Mouse (Mus musculus) intestine, embryonic 16.5 days (tissue): ENCODE data around the gene Med13l. TPM values are rescaled to one million over a fixed set of nuclear protein-coding genes. Genes with fewer than 3 reads are reported as not detected.
"Not testable (repeated sequence)": the region's sequence is repeated elsewhere in the genome, so short reads cannot be mapped to it uniquely, and the experiment has no call there.

Experiments used
- ATAC-seq: fragments of 200-750 bp; cut with Nextera tagmentation; 2 replicates; pipeline ENCODE4 v1.8.0; 2017; ENCODE audit warnings: moderate TSS enrichment, moderate library complexity
- H3K27ac ChIP-seq: fragments of 300-500 bp; sonication (generic); 2 replicates; pipeline ENCODE4 v1.5.1; 2014; ENCODE audit warnings: mild to moderate bottlenecking, low read length
- H3K27me3 ChIP-seq: fragments of 300-500 bp; sonication (generic); replicated peaks from 2 replicates; pipeline ENCODE4 v1.6.1; 2014; ENCODE audit warnings: low read length, control low read depth, mixed read lengths; ENCODE audit not compliant: control insufficient read depth, insufficient read depth
- H3K36me3 ChIP-seq: fragments of 300-500 bp; sonication (generic); 2 replicates; pipeline ENCODE4 v1.6.1; 2014; ENCODE audit warnings: low read length, control low read depth; ENCODE audit not compliant: control insufficient read depth, insufficient read depth
- H3K4me1 ChIP-seq: fragments of 300-500 bp; sonication (generic); 2 replicates; pipeline ENCODE4 v1.6.1; 2014; ENCODE audit warnings: low read length, control low read depth, mixed read lengths; ENCODE audit not compliant: control insufficient read depth, insufficient read depth
- H3K4me2 ChIP-seq: fragments of 300-500 bp; sonication (generic); 2 replicates; pipeline ENCODE4 v1.6.1; 2014; ENCODE audit warnings: low read depth, low read length, control low read depth
- H3K4me3 ChIP-seq: fragments of 300-500 bp; sonication (generic); 2 replicates; pipeline ENCODE4 v1.5.1; 2014; ENCODE audit warnings: mild to moderate bottlenecking, low read length
- H3K9ac ChIP-seq: fragments of 300-500 bp; sonication (generic); 2 replicates; pipeline ENCODE4 v1.6.1; 2014; ENCODE audit warnings: low read depth, low read length
- H3K9me3 ChIP-seq: fragments of 300-500 bp; sonication (generic); 2 replicates; pipeline ENCODE4 v1.6.1; 2016; ENCODE audit warnings: low read length, control low read depth; ENCODE audit not compliant: control insufficient read depth
- WGBS: fragments of 180-500 bp; shearing (Covaris S2); extraction: QIAGEN DNeasy Blood & Tissue Kit; methylation state at CpG from one replicate; pipeline ENCODE4 v1.1.7; 2014; 5-methylcytosine and 5-hydroxymethylcytosine counted together
- polyA plus RNA-seq: library from polyadenylated mRNA; unstranded; fragments of >200 nt; fragmentation: Nextera tagmentation; extraction: Ambion mirVana; gene quantifications from 2 replicates; pipeline ENCODE4 v1.2.1, GENCODE M21; 2015

Gene Med13l
- polyA plus RNA-seq, 1 experiment from 2014 or later = 6.4 TPM

DNA sequence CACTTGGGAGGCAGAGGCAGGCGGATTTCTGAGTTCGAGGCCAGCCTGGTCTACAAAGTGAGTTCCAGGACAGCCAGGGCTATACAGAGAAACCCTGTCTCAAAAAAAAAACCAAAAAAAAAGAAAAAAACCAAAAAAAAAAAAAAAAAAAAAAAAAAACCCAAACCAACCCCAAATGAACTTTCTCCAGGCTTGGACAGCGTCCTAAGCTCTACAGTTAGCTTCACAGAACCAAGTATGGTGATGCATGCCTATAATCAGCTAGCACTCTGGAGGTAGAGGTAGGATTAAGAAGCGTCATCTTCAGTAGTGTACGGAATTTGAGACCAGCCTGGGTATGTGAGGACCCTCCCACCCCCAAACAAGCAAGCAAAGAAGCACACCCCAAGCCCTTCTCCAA lies 92.6 kb downstream of the Med13l start:
- not testable (repeated sequence) for H3K9me3 ChIP-seq, H3K36me3 ChIP-seq, H3K27me3 ChIP-seq, H3K4me3 ChIP-seq, H3K4me2 ChIP-seq, H3K9ac ChIP-seq, H3K27ac ChIP-seq, ATAC-seq
- H3K4me1 ChIP-seq = peaks cover 31% of the 10 kb centered on the region
- WGBS = 92% methylated on average over 5 of the region's 5 CpGs

- Histone ChIP-seq H3K27ac (no peak overlapping the region), H3K4me3 (no peak overlapping the region), H3K4me1 (peaks cover 35% of the 10 kb centered on the region), H3K27me3 (no peaks in the 10 kb centered on the region), H3K4me2 (no peak overlapping the region), H3K36me3 (no peaks in the 10 kb centered on the region), H3K9me3 (no peaks in the 10 kb centered on the region), H3K9ac (no peak overlapping the region)
- ATAC-seq = no peak
- 79% methylated on average over 11 of the region's 11 CpGs for WGBS
These were observed 94.1 kb downstream of the Med13l start for GRCm38 (mm10) chr5:118654599-118654998.

DNA sequence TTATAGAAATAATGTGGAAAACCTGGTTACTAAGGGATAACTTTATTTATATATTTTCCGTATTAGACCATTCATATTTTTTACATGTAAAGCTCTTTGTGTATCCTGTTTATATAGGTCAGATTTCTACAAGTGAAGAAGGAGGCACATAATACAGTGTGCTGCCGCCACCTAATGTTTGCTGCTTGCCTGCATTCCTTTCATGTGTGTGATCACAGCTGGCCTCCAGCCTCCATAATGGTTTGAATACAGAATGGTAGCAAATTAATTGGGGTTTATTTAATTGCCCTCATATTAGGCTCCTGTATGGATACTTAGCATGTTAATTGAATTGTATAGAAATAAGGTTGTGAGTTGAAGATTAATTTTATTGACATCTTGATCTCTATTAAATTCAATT lies 94.5 kb downstream of the Med13l start:
- H3K36me3 ChIP-seq = no peaks in the 10 kb centered on the region
- H3K9me3 ChIP-seq = no peaks in the 10 kb centered on the region
- no peak overlapping the region for H3K4me3 ChIP-seq
- ATAC-seq = no peak
- 36% methylated on average over 2 of the region's 2 CpGs for WGBS
- no peaks in the 10 kb centered on the region for H3K27me3 ChIP-seq
- H3K4me1 ChIP-seq = peaks cover 35% of the 10 kb centered on the region
- no peak overlapping the region for H3K9ac ChIP-seq
- no peak overlapping the region for H3K27ac ChIP-seq
- H3K4me2 ChIP-seq = no peak overlapping the region

DNA sequence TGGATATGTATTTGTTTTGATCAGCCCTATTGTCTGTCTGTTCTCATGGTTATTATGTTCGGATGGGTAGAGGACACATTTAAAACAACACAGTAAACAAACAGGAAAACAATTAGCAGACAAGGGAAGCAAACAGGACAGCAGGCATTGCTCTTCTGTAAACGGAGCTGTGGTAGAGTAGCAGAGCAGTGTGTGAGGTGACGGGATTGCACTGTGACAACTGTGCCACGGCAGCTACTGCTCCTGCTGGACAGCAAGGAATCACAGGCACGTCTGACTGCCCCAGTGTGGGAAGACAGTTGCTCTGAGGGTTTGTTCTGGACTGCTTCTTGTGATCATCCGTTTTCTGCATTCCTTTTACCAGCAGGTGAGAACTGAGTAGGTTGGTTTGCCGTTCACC lies 94.9 kb downstream of the Med13l start:
- WGBS = 54% methylated on average over 7 of the region's 7 CpGs

DNA sequence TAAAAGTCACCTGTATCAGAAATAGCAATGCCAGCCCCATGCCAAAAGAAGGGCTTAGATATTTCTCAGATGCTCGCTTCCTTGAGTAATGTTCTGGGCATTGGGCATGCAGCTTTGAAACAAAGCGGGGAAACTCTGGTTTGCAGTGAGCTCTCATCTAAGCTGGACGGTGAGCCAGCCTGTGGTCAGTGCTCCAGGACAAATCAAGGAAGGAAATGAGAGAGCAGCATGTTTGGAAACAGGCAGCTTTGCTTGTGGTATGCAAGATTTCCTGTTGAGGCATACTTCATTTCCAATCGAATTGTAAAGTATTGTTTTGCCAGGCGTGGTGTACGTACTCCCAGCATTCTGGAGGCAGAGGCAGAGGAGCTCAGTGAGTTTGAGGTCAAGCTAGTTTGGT lies 95.5 kb downstream of the Med13l start:
- Histone ChIP-seq H3K9me3 (no peaks in the 10 kb centered on the region), H3K4me1 (peaks cover 30% of the 10 kb centered on the region), H3K4me2 (no peak overlapping the region), H3K27me3 (no peaks in the 10 kb centered on the region), H3K27ac (no peak overlapping the region), H3K4me3 (no peak overlapping the region), H3K36me3 (no peaks in the 10 kb centered on the region), H3K9ac (no peak overlapping the region)
- no peak for ATAC-seq
- WGBS = 65% methylated on average over 6 of the region's 6 CpGs

More for the DNA sequence above, 94.9 kb downstream of the Med13l start:
- Histone ChIP-seq H3K4me3 (no peak overlapping the region), H3K4me1 (peaks cover 34% of the 10 kb centered on the region), H3K4me2 (no peak overlapping the region), H3K27me3 (no peaks in the 10 kb centered on the region), H3K36me3 (no peaks in the 10 kb centered on the region), H3K27ac (no peak overlapping the region), H3K9ac (no peak overlapping the region), H3K9me3 (no peaks in the 10 kb centered on the region)
- ATAC-seq = no peak

GRCm38 (mm10) chr5:118658256-118658837 lies 97.9 kb downstream of the Med13l start:
- Histone ChIP-seq H3K9ac (no peak overlapping the region), H3K9me3 (no peaks in the 10 kb centered on the region), H3K27ac (no peak overlapping the region), H3K36me3 (no peaks in the 10 kb centered on the region), H3K4me3 (no peak overlapping the region), H3K4me1 (peaks cover 28% of the 10 kb centered on the region), H3K4me2 (no peak overlapping the region), H3K27me3 (no peaks in the 10 kb centered on the region)
- 83% methylated on average over 7 of the region's 7 CpGs for WGBS
- ATAC-seq = no peak

- no peak overlapping the region for H3K4me2 ChIP-seq
- H3K4me1 ChIP-seq = peaks cover 32% of the 10 kb centered on the region
- no peak overlapping the region for H3K9ac ChIP-seq
- no peaks in the 10 kb centered on the region for H3K27me3 ChIP-seq
- no peak overlapping the region for H3K4me3 ChIP-seq
- WGBS = 70% methylated on average over 2 of the region's 2 CpGs
- no peaks in the 10 kb centered on the region for H3K9me3 ChIP-seq
- H3K27ac ChIP-seq = no peak overlapping the region
- ATAC-seq = peak; percentile 62
- H3K36me3 ChIP-seq = no peaks in the 10 kb centered on the region
These were observed 99.2 kb downstream of the Med13l start for GRCm38 (mm10) chr5:118659713-118660112.

GRCm38 (mm10) chr5:118661751-118662150 lies 101.3 kb downstream of the Med13l start:
- no peaks in the 10 kb centered on the region for H3K9me3 ChIP-seq
- no peaks in the 10 kb centered on the region for H3K27me3 ChIP-seq
- no peak overlapping the region for H3K9ac ChIP-seq
- H3K36me3 ChIP-seq = no peaks in the 10 kb centered on the region
- no peak for ATAC-seq
- H3K4me1 ChIP-seq = peaks cover 35% of the 10 kb centered on the region
- H3K27ac ChIP-seq = no peak overlapping the region
- WGBS = 80% methylated on average over 5 of the region's 5 CpGs
- no peak overlapping the region for H3K4me2 ChIP-seq
- no peak overlapping the region for H3K4me3 ChIP-seq

- 41% methylated on average over 6 of the region's 6 CpGs for WGBS
- no peak overlapping the region for H3K9ac ChIP-seq
- no peak overlapping the region for H3K4me2 ChIP-seq
- no peaks in the 10 kb centered on the region for H3K9me3 ChIP-seq
- H3K36me3 ChIP-seq = no peaks in the 10 kb centered on the region
- H3K4me1 ChIP-seq = peaks cover 33% of the 10 kb centered on the region
- H3K27me3 ChIP-seq = no peaks in the 10 kb centered on the region
- peak; percentile 24; the same call in 1 of the 2 replicates for ATAC-seq
- no peak overlapping the region for H3K27ac ChIP-seq
- H3K4me3 ChIP-seq = no peak overlapping the region
These were observed 103.5 kb downstream of the Med13l start for GRCm38 (mm10) chr5:118663999-118664398.

GRCm38 (mm10) chr5:118665023-118665422 lies 104.5 kb downstream of the Med13l start:
- Histone ChIP-seq H3K27me3 (no peaks in the 10 kb centered on the region), H3K9ac (no peak overlapping the region), H3K4me3 (no peak overlapping the region), H3K27ac (no peak overlapping the region), H3K36me3 (no peaks in the 10 kb centered on the region), H3K9me3 (no peaks in the 10 kb centered on the region), H3K4me1 (peaks cover 32% of the 10 kb centered on the region), H3K4me2 (no peak overlapping the region)
- ATAC-seq = no peak
- 78% methylated on average over 8 of the region's 8 CpGs for WGBS
